Mouse (Mus musculus): ENCODE data around the gene Gm5447. TPM values are rescaled to one million over a fixed set of nuclear protein-coding genes. Genes with fewer than 3 reads are reported as not detected.

The Gm5447 gene
- polyA plus RNA-seq (2015; fragmentation: Nextera tagmentation; extraction: Ambion mirVana): 0.15 TPM in 1 of 2 replicates, not detected in the other

- Histone ChIP-seq H3K4me1 (replicated peaks; ENCODE audit: control insufficient read depth, insufficient read depth, low read length) (peaks cover 17% of the 10 kb centered on the region), H3K36me3 (ENCODE audit: control insufficient read depth, insufficient read depth) (no peaks in the 10 kb centered on the region), H3K4me3 (replicated peaks; ENCODE audit: low read length) (peak within 1 kb of the TSS; percentile 94), H3K4me2 (ENCODE audit: low read length) (peak within 1 kb of the TSS; percentile 63), H3K9me3 (ENCODE audit: control insufficient read depth, low read length) (no peaks in the 10 kb centered on the region), H3K27ac (ENCODE audit: low read length) (peak within 1 kb of the TSS; percentile 74), H3K9ac (replicated peaks; ENCODE audit: low read depth, low read length) (peak within 1 kb of the TSS; percentile 94), H3K27me3 (replicated peaks; ENCODE audit: control insufficient read depth, insufficient read depth, low read length) (no peaks in the 10 kb centered on the region)
- under 1% methylated on average over 54 of the region's 54 CpGs for WGBS
- peak; percentile 99 for ATAC-seq
Observed at GRCm38 (mm10) chr13:30973501-30974246, at the start of gene Gm5447, which contains the start of gene Exoc2. Gm5447 (plus strand) TSS chr13:30974204. Exoc2 (minus strand) TSS chr13:30974093.

- peaks cover 5% of the 10 kb centered on the region for H3K36me3 ChIP-seq (ENCODE audit: control insufficient read depth, insufficient read depth)
- no peak overlapping the region for H3K4me2 ChIP-seq (ENCODE audit: low read length)
- no peaks in the 10 kb centered on the region for H3K27me3 ChIP-seq (replicated peaks; ENCODE audit: control insufficient read depth, insufficient read depth, low read length)
- no peaks in the 10 kb centered on the region for H3K9me3 ChIP-seq (ENCODE audit: control insufficient read depth, low read length)
- H3K27ac ChIP-seq (ENCODE audit: low read length): no peak overlapping the region
- no peak for ATAC-seq
- WGBS: 91% methylated on average over 6 of the region's 6 CpGs
- H3K4me1 ChIP-seq (replicated peaks; ENCODE audit: control insufficient read depth, insufficient read depth, low read length): no peaks in the 10 kb centered on the region
- no peak overlapping the region for H3K9ac ChIP-seq (replicated peaks; ENCODE audit: low read depth, low read length)
- H3K4me3 ChIP-seq (replicated peaks; ENCODE audit: low read length): no peak overlapping the region
Observed at GRCm38 (mm10) chr13:30924269-30924668, 49.7 kb upstream of the Gm5447 start.

- no peak for ATAC-seq
- Histone ChIP-seq H3K27me3 (replicated peaks; ENCODE audit: control insufficient read depth, insufficient read depth, low read length) (no peaks in the 10 kb centered on the region), H3K9me3 (ENCODE audit: control insufficient read depth, low read length) (no peaks in the 10 kb centered on the region), H3K4me1 (replicated peaks; ENCODE audit: control insufficient read depth, insufficient read depth, low read length) (no peaks in the 10 kb centered on the region), H3K4me3 (replicated peaks; ENCODE audit: low read length) (no peak overlapping the region), H3K9ac (replicated peaks; ENCODE audit: low read depth, low read length) (no peak overlapping the region), H3K27ac (ENCODE audit: low read length) (no peak overlapping the region), H3K36me3 (ENCODE audit: control insufficient read depth, insufficient read depth) (peaks cover 5% of the 10 kb centered on the region), H3K4me2 (ENCODE audit: low read length) (no peak overlapping the region)
- WGBS: 92% methylated on average over 2 of the region's 2 CpGs
Observed at GRCm38 (mm10) chr13:30929119-30929518, 44.9 kb upstream of the Gm5447 start.

- no peak for ATAC-seq
- H3K36me3 ChIP-seq (ENCODE audit: control insufficient read depth, insufficient read depth): no peaks in the 10 kb centered on the region
- WGBS: 82% methylated on average over 4 of the region's 4 CpGs
Observed at GRCm38 (mm10) chr13:30931613-30932012, 42.4 kb upstream of the Gm5447 start.

GRCm38 (mm10) chr13:30932972-30933371, 41.0 kb upstream of the Gm5447 start:
- no peaks in the 10 kb centered on the region for H3K4me1 ChIP-seq (replicated peaks; ENCODE audit: control insufficient read depth, insufficient read depth, low read length)
- WGBS: 79% methylated on average over 6 of the region's 6 CpGs

More at GRCm38 (mm10) chr13:30931613-30932012, 42.4 kb upstream of the Gm5447 start:
- H3K4me3 ChIP-seq (replicated peaks; ENCODE audit: low read length): no peak overlapping the region
- H3K4me2 ChIP-seq (ENCODE audit: low read length): no peak overlapping the region
- no peak overlapping the region for H3K9ac ChIP-seq (replicated peaks; ENCODE audit: low read depth, low read length)
- no peaks in the 10 kb centered on the region for H3K9me3 ChIP-seq (ENCODE audit: control insufficient read depth, low read length)
- no peaks in the 10 kb centered on the region for H3K27me3 ChIP-seq (replicated peaks; ENCODE audit: control insufficient read depth, insufficient read depth, low read length)
- no peaks in the 10 kb centered on the region for H3K4me1 ChIP-seq (replicated peaks; ENCODE audit: control insufficient read depth, insufficient read depth, low read length)
- H3K27ac ChIP-seq (ENCODE audit: low read length): no peak overlapping the region

GRCm38 (mm10) chr13:30945788-30946187, 28.2 kb upstream of the Gm5447 start:
- no peak for ATAC-seq
- no peak overlapping the region for H3K27ac ChIP-seq (ENCODE audit: low read length)

More at GRCm38 (mm10) chr13:30932972-30933371, 41.0 kb upstream of the Gm5447 start:
- no peaks in the 10 kb centered on the region for H3K27me3 ChIP-seq (replicated peaks; ENCODE audit: control insufficient read depth, insufficient read depth, low read length)
- no peak overlapping the region for H3K27ac ChIP-seq (ENCODE audit: low read length)
- no peak overlapping the region for H3K9ac ChIP-seq (replicated peaks; ENCODE audit: low read depth, low read length)
- H3K9me3 ChIP-seq (ENCODE audit: control insufficient read depth, low read length): no peaks in the 10 kb centered on the region
- H3K4me3 ChIP-seq (replicated peaks; ENCODE audit: low read length): no peak overlapping the region
- no peak for ATAC-seq
- no peak overlapping the region for H3K4me2 ChIP-seq (ENCODE audit: low read length)
- H3K36me3 ChIP-seq (ENCODE audit: control insufficient read depth, insufficient read depth): no peaks in the 10 kb centered on the region

GRCm38 (mm10) chr13:30947129-30947528, 26.9 kb upstream of the Gm5447 start:
- H3K9ac ChIP-seq (replicated peaks; ENCODE audit: low read depth, low read length): no peak overlapping the region
- H3K4me3 ChIP-seq (replicated peaks; ENCODE audit: low read length): no peak overlapping the region
- H3K9me3 ChIP-seq (ENCODE audit: control insufficient read depth, low read length): no peaks in the 10 kb centered on the region
- ATAC-seq: no peak
- H3K4me2 ChIP-seq (ENCODE audit: low read length): no peak overlapping the region
- no peak overlapping the region for H3K27ac ChIP-seq (ENCODE audit: low read length)
- no peaks in the 10 kb centered on the region for H3K4me1 ChIP-seq (replicated peaks; ENCODE audit: control insufficient read depth, insufficient read depth, low read length)
- 94% methylated on average over 15 of the region's 15 CpGs for WGBS
- H3K27me3 ChIP-seq (replicated peaks; ENCODE audit: control insufficient read depth, insufficient read depth, low read length): no peaks in the 10 kb centered on the region
- no peaks in the 10 kb centered on the region for H3K36me3 ChIP-seq (ENCODE audit: control insufficient read depth, insufficient read depth)

More at GRCm38 (mm10) chr13:30945788-30946187, 28.2 kb upstream of the Gm5447 start:
- Histone ChIP-seq H3K36me3 (ENCODE audit: control insufficient read depth, insufficient read depth) (no peaks in the 10 kb centered on the region), H3K4me2 (ENCODE audit: low read length) (no peak overlapping the region), H3K4me1 (replicated peaks; ENCODE audit: control insufficient read depth, insufficient read depth, low read length) (no peaks in the 10 kb centered on the region), H3K9ac (replicated peaks; ENCODE audit: low read depth, low read length) (no peak overlapping the region), H3K27me3 (replicated peaks; ENCODE audit: control insufficient read depth, insufficient read depth, low read length) (no peaks in the 10 kb centered on the region), H3K4me3 (replicated peaks; ENCODE audit: low read length) (no peak overlapping the region), H3K9me3 (ENCODE audit: control insufficient read depth, low read length) (no peaks in the 10 kb centered on the region)

GRCm38 (mm10) chr13:30947540-30947939, 26.5 kb upstream of the Gm5447 start, which contains the start of gene Hus1b:
Hus1b (minus strand) TSS chr13:30947759.
- WGBS: 96% methylated on average over 11 of the region's 11 CpGs
- no peak within 1 kb of the TSS for H3K4me3 ChIP-seq (replicated peaks; ENCODE audit: low read length)
- no peaks in the 10 kb centered on the region for H3K4me1 ChIP-seq (replicated peaks; ENCODE audit: control insufficient read depth, insufficient read depth, low read length)
- H3K36me3 ChIP-seq (ENCODE audit: control insufficient read depth, insufficient read depth): no peaks in the 10 kb centered on the region
- no peak within 1 kb of the TSS for H3K4me2 ChIP-seq (ENCODE audit: low read length)
- no peak for ATAC-seq
- H3K27ac ChIP-seq (ENCODE audit: low read length): no peak within 1 kb of the TSS
- H3K9me3 ChIP-seq (ENCODE audit: control insufficient read depth, low read length): no peaks in the 10 kb centered on the region
- no peak within 1 kb of the TSS for H3K9ac ChIP-seq (replicated peaks; ENCODE audit: low read depth, low read length)
- no peaks in the 10 kb centered on the region for H3K27me3 ChIP-seq (replicated peaks; ENCODE audit: control insufficient read depth, insufficient read depth, low read length)

GRCm38 (mm10) chr13:30949181-30949580, 24.8 kb upstream of the Gm5447 start:
- Histone ChIP-seq H3K36me3 (ENCODE audit: control insufficient read depth, insufficient read depth) (no peaks in the 10 kb centered on the region), H3K4me3 (replicated peaks; ENCODE audit: low read length) (no peak overlapping the region), H3K27me3 (replicated peaks; ENCODE audit: control insufficient read depth, insufficient read depth, low read length) (no peaks in the 10 kb centered on the region), H3K27ac (ENCODE audit: low read length) (no peak overlapping the region), H3K9ac (replicated peaks; ENCODE audit: low read depth, low read length) (no peak overlapping the region), H3K4me2 (ENCODE audit: low read length) (no peak overlapping the region), H3K9me3 (ENCODE audit: control insufficient read depth, low read length) (no peaks in the 10 kb centered on the region), H3K4me1 (replicated peaks; ENCODE audit: control insufficient read depth, insufficient read depth, low read length) (no peaks in the 10 kb centered on the region)
- ATAC-seq: no peak
- WGBS: 96% methylated on average over 9 of the region's 9 CpGs

All from forebrain, embryonic 16.5 days (tissue).